Mouse (Mus musculus) heart, postnatal 0 days (tissue): ENCODE data around the gene Tbc1d16.

Source experiments
- CTCF ChIP-seq: IDR thresholded peaks from 2 replicates; pipeline ENCODE4 v1.5.1; 2016; ENCODE audit warnings: antibody characterized with exemption, control low read depth, low read depth
- EP300 ChIP-seq: IDR thresholded peaks from 2 replicates; pipeline ENCODE4 v1.6.1; 2016; ENCODE audit warnings: antibody characterized with exemption, low read depth

DNA sequence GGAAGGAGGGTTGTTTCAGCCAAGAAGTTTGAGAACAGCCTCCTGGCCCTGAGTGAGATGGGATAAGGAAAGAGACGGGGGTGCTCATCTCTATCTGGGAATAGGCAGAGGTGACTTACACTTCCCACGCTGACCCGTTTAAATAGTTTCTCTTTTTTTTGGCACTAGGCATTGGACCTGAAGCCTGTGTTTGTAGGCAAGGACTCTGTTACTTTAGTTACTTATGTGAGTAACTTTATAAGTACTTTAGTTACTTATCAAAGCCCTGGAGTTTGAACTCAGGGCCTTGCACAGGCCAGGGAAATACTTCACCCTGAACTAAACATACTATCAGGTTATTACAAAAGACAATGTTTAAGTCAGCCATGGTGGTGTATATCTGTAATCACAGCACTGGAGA, 124.3 kb downstream of the Tbc1d16 start:
- TF ChIP-seq CTCF = no peak
- no peak for TF ChIP-seq EP300
